Mouse (Mus musculus): ENCODE measurements around the gene Arfgef3. TPM values are rescaled to one million over a fixed set of nuclear protein-coding genes. Genes with fewer than 3 reads are reported as not detected.

Gene Arfgef3
- polyA plus RNA-seq, 1 experiment from 2014 or later = 0.05 TPM

- no peaks in the 10 kb centered on the region for H3K36me3 ChIP-seq (ENCODE audit: control insufficient read depth, insufficient read depth)
- no peak overlapping the region for H3K4me3 ChIP-seq (ENCODE audit: low read depth, low read length)
- H3K4me1 ChIP-seq (ENCODE audit: control insufficient read depth, low read depth, low read length) = no peaks in the 10 kb centered on the region
- H3K9ac ChIP-seq (ENCODE audit: low read depth, low read length) = no peak overlapping the region
- no peak overlapping the region for H3K4me2 ChIP-seq (ENCODE audit: low read depth, low read length)
- no peak for ATAC-seq (ENCODE audit: low read depth)
- H3K27ac ChIP-seq (ENCODE audit: low read length) = no peak overlapping the region
- no peaks in the 10 kb centered on the region for H3K9me3 ChIP-seq (replicated peaks; ENCODE audit: control insufficient read depth, low read length)
- 76% methylated on average over 6 of the region's 6 CpGs for WGBS (ENCODE audit: insufficient replicate concordance)
- peaks cover 9% of the 10 kb centered on the region for H3K27me3 ChIP-seq (ENCODE audit: control insufficient read depth, insufficient read depth, low read depth, low read length)
Measured at GRCm38 (mm10) chr10:18742086-18742485, 1.7 kb downstream of the Arfgef3 start.

DNA sequence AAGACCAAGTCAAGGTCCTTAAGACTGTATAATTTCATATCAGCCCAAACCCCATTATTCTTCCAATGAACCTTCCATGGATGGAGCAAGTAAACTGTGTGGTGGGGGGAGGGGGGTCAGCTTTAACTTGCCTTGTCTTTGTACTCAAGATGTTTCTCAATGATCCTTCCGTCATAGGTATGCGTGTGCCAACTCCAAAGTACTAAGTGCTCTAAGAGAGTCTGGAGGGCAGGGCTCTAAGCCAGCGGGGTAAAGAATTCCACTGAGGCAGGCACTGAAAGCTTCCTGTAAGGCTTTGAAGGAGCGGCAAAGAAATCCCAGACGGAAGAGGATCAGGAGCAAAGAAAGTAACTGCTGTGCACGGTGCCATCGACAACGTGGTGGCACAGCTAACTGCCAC, 2.7 kb downstream of the Arfgef3 start:
- Histone ChIP-seq H3K27me3 (ENCODE audit: control insufficient read depth, insufficient read depth, low read depth, low read length) (peaks cover 9% of the 10 kb centered on the region), H3K4me1 (ENCODE audit: control insufficient read depth, low read depth, low read length) (no peaks in the 10 kb centered on the region), H3K4me3 (ENCODE audit: low read depth, low read length) (no peak overlapping the region), H3K9me3 (replicated peaks; ENCODE audit: control insufficient read depth, low read length) (no peaks in the 10 kb centered on the region), H3K9ac (ENCODE audit: low read depth, low read length) (no peak overlapping the region), H3K27ac (ENCODE audit: low read length) (no peak overlapping the region), H3K36me3 (ENCODE audit: control insufficient read depth, insufficient read depth) (no peaks in the 10 kb centered on the region), H3K4me2 (ENCODE audit: low read depth, low read length) (no peak overlapping the region)
- WGBS (ENCODE audit: insufficient replicate concordance) = 70% methylated on average over 8 of the region's 8 CpGs
- ATAC-seq (ENCODE audit: low read depth) = no peak

- no peaks in the 10 kb centered on the region for H3K36me3 ChIP-seq (ENCODE audit: control insufficient read depth, insufficient read depth)
- H3K4me3 ChIP-seq (ENCODE audit: low read depth, low read length) = no peak overlapping the region
- ATAC-seq (ENCODE audit: low read depth) = no peak
- no peak overlapping the region for H3K9ac ChIP-seq (ENCODE audit: low read depth, low read length)
- H3K4me2 ChIP-seq (ENCODE audit: low read depth, low read length) = no peak overlapping the region
- 54% methylated on average over 1 of the region's 1 CpGs for WGBS (ENCODE audit: insufficient replicate concordance)
- H3K27me3 ChIP-seq (ENCODE audit: control insufficient read depth, insufficient read depth, low read depth, low read length) = no peaks in the 10 kb centered on the region
- no peak overlapping the region for H3K27ac ChIP-seq (ENCODE audit: low read length)
- H3K9me3 ChIP-seq (replicated peaks; ENCODE audit: control insufficient read depth, low read length) = no peaks in the 10 kb centered on the region
- no peaks in the 10 kb centered on the region for H3K4me1 ChIP-seq (ENCODE audit: control insufficient read depth, low read depth, low read length)
Measured at GRCm38 (mm10) chr10:18728548-18728947, 15.2 kb downstream of the Arfgef3 start.

DNA sequence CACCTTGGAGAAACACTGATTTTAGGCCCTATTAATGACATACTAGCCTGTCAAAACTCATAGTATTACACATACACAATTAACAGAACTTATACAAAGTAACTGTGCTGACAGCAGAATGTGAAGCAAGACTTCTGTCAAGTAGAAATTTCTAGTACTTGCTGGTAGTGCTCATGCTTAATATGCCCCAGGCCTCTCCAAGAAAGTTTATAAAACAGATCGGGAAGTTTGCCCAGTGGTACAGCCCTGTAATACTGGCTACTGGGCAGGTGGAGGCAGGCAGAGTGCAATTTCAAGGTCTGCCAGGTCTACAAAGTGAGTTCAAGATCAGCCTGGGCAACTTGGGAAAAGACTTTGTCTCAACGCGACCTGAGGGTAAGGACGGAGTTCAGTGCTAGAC, 32.3 kb downstream of the Arfgef3 start:
- no peak overlapping the region for H3K9ac ChIP-seq (ENCODE audit: low read depth, low read length)
- H3K4me1 ChIP-seq (ENCODE audit: control insufficient read depth, low read depth, low read length) = no peaks in the 10 kb centered on the region
- H3K9me3 ChIP-seq (replicated peaks; ENCODE audit: control insufficient read depth, low read length) = no peaks in the 10 kb centered on the region
- no peak overlapping the region for H3K27ac ChIP-seq (ENCODE audit: low read length)
- no peaks in the 10 kb centered on the region for H3K36me3 ChIP-seq (ENCODE audit: control insufficient read depth, insufficient read depth)
- WGBS (ENCODE audit: insufficient replicate concordance) = 75% methylated on average over 4 of the region's 4 CpGs
- no peak overlapping the region for H3K4me3 ChIP-seq (ENCODE audit: low read depth, low read length)
- no peak for ATAC-seq (ENCODE audit: low read depth)
- H3K27me3 ChIP-seq (ENCODE audit: control insufficient read depth, insufficient read depth, low read depth, low read length) = no peaks in the 10 kb centered on the region
- no peak overlapping the region for H3K4me2 ChIP-seq (ENCODE audit: low read depth, low read length)

DNA sequence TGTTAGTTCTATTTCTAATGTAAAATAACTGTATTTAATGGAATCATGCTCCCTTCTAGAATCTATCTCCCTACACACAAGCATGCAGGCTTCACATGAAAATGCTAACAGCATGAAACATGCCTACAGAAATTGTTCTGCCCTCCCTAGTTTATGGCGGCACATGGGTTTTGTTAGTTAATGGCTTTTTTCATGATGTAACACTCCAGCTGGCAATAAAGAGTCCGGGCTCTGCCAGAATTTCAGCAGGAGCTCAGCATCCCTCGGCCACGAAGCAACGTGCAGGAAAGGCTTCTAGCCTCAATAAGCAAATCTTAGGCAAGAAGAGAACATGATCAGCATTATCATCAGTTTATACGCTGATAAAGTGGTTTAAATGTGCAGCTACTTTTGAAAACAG, 32.8 kb downstream of the Arfgef3 start:
- Histone ChIP-seq H3K27me3 (ENCODE audit: control insufficient read depth, insufficient read depth, low read depth, low read length) (no peaks in the 10 kb centered on the region), H3K4me2 (ENCODE audit: low read depth, low read length) (no peak overlapping the region), H3K27ac (ENCODE audit: low read length) (no peak overlapping the region), H3K9ac (ENCODE audit: low read depth, low read length) (no peak overlapping the region), H3K9me3 (replicated peaks; ENCODE audit: control insufficient read depth, low read length) (no peaks in the 10 kb centered on the region), H3K4me3 (ENCODE audit: low read depth, low read length) (no peak overlapping the region), H3K4me1 (ENCODE audit: control insufficient read depth, low read depth, low read length) (no peaks in the 10 kb centered on the region), H3K36me3 (ENCODE audit: control insufficient read depth, insufficient read depth) (no peaks in the 10 kb centered on the region)
- WGBS (ENCODE audit: insufficient replicate concordance) = 69% methylated on average over 6 of the region's 6 CpGs
- no peak for ATAC-seq (ENCODE audit: low read depth)

GRCm38 (mm10) chr10:18709836-18710235, 33.9 kb downstream of the Arfgef3 start:
- no peak overlapping the region for H3K4me2 ChIP-seq (ENCODE audit: low read depth, low read length)
- no peaks in the 10 kb centered on the region for H3K27me3 ChIP-seq (ENCODE audit: control insufficient read depth, insufficient read depth, low read depth, low read length)
- H3K36me3 ChIP-seq (ENCODE audit: control insufficient read depth, insufficient read depth) = no peaks in the 10 kb centered on the region
- no peak for ATAC-seq (ENCODE audit: low read depth)
- H3K9me3 ChIP-seq (replicated peaks; ENCODE audit: control insufficient read depth, low read length) = no peaks in the 10 kb centered on the region
- H3K4me3 ChIP-seq (ENCODE audit: low read depth, low read length) = no peak overlapping the region
- H3K27ac ChIP-seq (ENCODE audit: low read length) = no peak overlapping the region
- no peak overlapping the region for H3K9ac ChIP-seq (ENCODE audit: low read depth, low read length)
- no peaks in the 10 kb centered on the region for H3K4me1 ChIP-seq (ENCODE audit: control insufficient read depth, low read depth, low read length)
- WGBS (ENCODE audit: insufficient replicate concordance) = 54% methylated on average over 2 of the region's 2 CpGs

GRCm38 (mm10) chr10:18708641-18709040, 35.1 kb downstream of the Arfgef3 start:
- no peaks in the 10 kb centered on the region for H3K27me3 ChIP-seq (ENCODE audit: control insufficient read depth, insufficient read depth, low read depth, low read length)
- H3K4me2 ChIP-seq (ENCODE audit: low read depth, low read length) = no peak overlapping the region
- no peaks in the 10 kb centered on the region for H3K9me3 ChIP-seq (replicated peaks; ENCODE audit: control insufficient read depth, low read length)
- no peak overlapping the region for H3K27ac ChIP-seq (ENCODE audit: low read length)
- no peak overlapping the region for H3K4me3 ChIP-seq (ENCODE audit: low read depth, low read length)
- no peaks in the 10 kb centered on the region for H3K4me1 ChIP-seq (ENCODE audit: control insufficient read depth, low read depth, low read length)
- H3K36me3 ChIP-seq (ENCODE audit: control insufficient read depth, insufficient read depth) = no peaks in the 10 kb centered on the region
- 58% methylated on average over 1 of the region's 1 CpGs for WGBS (ENCODE audit: insufficient replicate concordance)
- ATAC-seq (ENCODE audit: low read depth) = no peak
- no peak overlapping the region for H3K9ac ChIP-seq (ENCODE audit: low read depth, low read length)

GRCm38 (mm10) chr10:18704393-18705120, 39.2 kb downstream of the Arfgef3 start:
- ATAC-seq (ENCODE audit: low read depth) = no peak

DNA sequence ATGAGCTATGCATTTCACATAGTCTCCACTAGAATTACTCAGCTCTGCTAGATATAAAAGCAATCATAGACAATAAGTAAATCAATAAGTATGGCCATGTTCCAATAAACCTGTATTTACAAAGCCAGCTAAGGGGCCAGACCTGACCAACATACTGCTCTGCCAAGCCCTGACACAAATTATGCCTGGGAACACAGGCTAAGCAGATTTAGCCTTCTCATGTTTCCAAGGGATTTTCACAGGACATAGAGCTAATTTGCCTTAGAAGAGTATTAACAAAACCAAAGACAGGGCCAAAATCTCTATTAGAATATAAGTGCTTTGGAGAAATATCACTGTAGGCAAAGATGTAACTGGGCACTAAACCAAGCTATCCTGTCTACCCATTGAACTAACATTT, 42.2 kb downstream of the Arfgef3 start:
- ATAC-seq (ENCODE audit: low read depth) = no peak
- Histone ChIP-seq H3K27ac (ENCODE audit: low read length) (no peak overlapping the region), H3K4me3 (ENCODE audit: low read depth, low read length) (no peak overlapping the region), H3K36me3 (ENCODE audit: control insufficient read depth, insufficient read depth) (no peaks in the 10 kb centered on the region), H3K4me2 (ENCODE audit: low read depth, low read length) (no peak overlapping the region), H3K27me3 (ENCODE audit: control insufficient read depth, insufficient read depth, low read depth, low read length) (no peaks in the 10 kb centered on the region), H3K9ac (ENCODE audit: low read depth, low read length) (no peak overlapping the region), H3K9me3 (replicated peaks; ENCODE audit: control insufficient read depth, low read length) (no peaks in the 10 kb centered on the region), H3K4me1 (ENCODE audit: control insufficient read depth, low read depth, low read length) (no peaks in the 10 kb centered on the region)

More at GRCm38 (mm10) chr10:18704393-18705120, 39.2 kb downstream of the Arfgef3 start:
- H3K4me2 ChIP-seq (ENCODE audit: low read depth, low read length) = no peak overlapping the region
- H3K27ac ChIP-seq (ENCODE audit: low read length) = no peak overlapping the region
- no peak overlapping the region for H3K4me3 ChIP-seq (ENCODE audit: low read depth, low read length)
- 60% methylated on average over 4 of the region's 4 CpGs for WGBS (ENCODE audit: insufficient replicate concordance)
- H3K9ac ChIP-seq (ENCODE audit: low read depth, low read length) = no peak overlapping the region
- no peaks in the 10 kb centered on the region for H3K9me3 ChIP-seq (replicated peaks; ENCODE audit: control insufficient read depth, low read length)
- H3K27me3 ChIP-seq (ENCODE audit: control insufficient read depth, insufficient read depth, low read depth, low read length) = no peaks in the 10 kb centered on the region
- H3K4me1 ChIP-seq (ENCODE audit: control insufficient read depth, low read depth, low read length) = no peaks in the 10 kb centered on the region
- no peaks in the 10 kb centered on the region for H3K36me3 ChIP-seq (ENCODE audit: control insufficient read depth, insufficient read depth)
